Mouse (Mus musculus) ES-E14 (cell line): ENCODE measurements around the gene Chmp6.

Source experiments
- CHD2 ChIP-seq: IDR thresholded peaks from 2 replicates; pipeline ENCODE4 v1.6.1; 2014; ENCODE audit warnings: mild to moderate bottlenecking, low read depth, low read length, inconsistent platforms
- HCFC1 ChIP-seq: IDR thresholded peaks from 2 replicates; pipeline ENCODE4 v1.6.1; 2012; ENCODE audit warnings: low read length, inconsistent platforms, borderline replicate concordance; ENCODE audit not compliant: insufficient read depth
- MAFK ChIP-seq: IDR thresholded peaks from 2 replicates; pipeline ENCODE4 v1.6.1; 2014; ENCODE audit warnings: mild to moderate bottlenecking, low read depth, low read length, inconsistent platforms; ENCODE audit not compliant: insufficient read depth

DNA sequence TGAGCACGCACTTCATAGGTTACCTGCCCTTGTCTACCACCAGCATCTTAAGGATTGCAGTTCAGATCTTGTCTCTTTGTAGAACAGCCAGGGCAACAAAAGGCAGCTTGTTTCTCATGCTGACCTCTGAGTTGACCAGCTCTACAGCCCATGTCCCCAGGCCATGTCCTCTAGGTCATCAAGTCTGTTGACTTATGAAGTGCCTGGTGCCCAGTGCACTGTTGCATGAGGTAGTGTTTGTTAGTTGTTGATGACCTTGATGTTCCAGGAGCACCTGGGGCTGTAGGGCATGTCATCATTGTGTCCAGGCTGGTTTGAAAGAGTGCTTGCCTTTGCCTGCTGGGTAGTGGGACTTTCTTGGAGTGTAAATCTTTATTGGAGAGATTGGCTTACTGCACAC lies 34.2 kb downstream of the Chmp6 start:
- no peak for TF ChIP-seq HCFC1
- TF ChIP-seq CHD2: no peak
- TF ChIP-seq MAFK: no peak
